In the genomic region with DNA sequence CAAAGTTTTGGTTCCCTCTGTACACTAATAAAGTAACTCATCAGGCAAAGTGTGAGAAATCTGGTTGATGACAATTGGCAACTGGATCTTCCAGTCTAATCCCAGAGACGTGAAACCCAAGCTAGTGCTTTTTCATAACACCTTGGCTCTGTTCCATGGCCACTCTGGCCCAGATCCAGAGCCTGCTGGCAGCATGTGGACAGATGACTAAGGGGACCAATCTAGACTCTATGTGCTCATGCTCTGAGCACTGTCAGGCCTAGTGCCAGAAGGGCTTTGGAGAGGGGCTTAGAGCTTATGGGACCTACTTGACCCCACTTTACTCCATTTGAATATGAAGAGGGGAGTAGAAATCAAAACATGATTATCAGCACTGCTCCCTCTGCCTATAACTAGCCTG, we compare ENCODE assay signal across 7 mouse cellular contexts. TPM values are rescaled to one million over a fixed set of nuclear protein-coding genes. Genes with fewer than 3 reads are reported as not detected.
DNase-seq lines count a peak whose midpoint lies in the region; ATAC-seq and TF ChIP-seq lines count a peak whose summit lies in the region.

No protein-coding gene starts in this region.

- peak overlapping the region; percentile 34; the same call in 1 of the 2 replicates for H3K27ac ChIP-seq in bone marrow macrophage, adult 2 months (ENCODE audit: insufficient read depth, low read depth, low read length)
- H3K27ac ChIP-seq in midbrain, embryonic 16.5 days (ENCODE audit: low read length) = no peak overlapping the region
- 0 out of 2 replicates have a peak overlapping the region, but pooled peaks have one; percentile 9 for H3K27ac ChIP-seq in stomach, postnatal 0 days (replicated peaks)

- CTCF ChIA-PET in Patski (lab: Charles Lee) = interaction anchor here (1.0 to 1.7 kb wide), 2 partner anchors 10 to 74 kb away, joined by 3 to 5 read pairs; no protein-coding TSS in a partner anchor

- H3K9ac ChIP-seq in midbrain, embryonic 16.5 days (ENCODE audit: low read depth, low read length) = no peak overlapping the region
- H3K9ac ChIP-seq in stomach, postnatal 0 days (ENCODE audit: low read length) = no peak overlapping the region

- 44% methylated on average over 1 of the region's 1 CpGs for WGBS in midbrain, embryonic 16.5 days
- 4% methylated on average over 1 of the region's 1 CpGs for WGBS in stomach, postnatal 0 days

- no peak for TF ChIP-seq POLR2A in bone marrow macrophage, adult 2 months (IDR thresholded peaks at IDR 0.05; ENCODE audit: borderline replicate concordance, low read depth, low read length)

- peaks cover 25% of the 10 kb centered on the region for H3K4me1 ChIP-seq in bone marrow macrophage, adult 2 months (ENCODE audit: control insufficient read depth, insufficient read depth, low read length)
- no peaks in the 10 kb centered on the region for H3K4me1 ChIP-seq in midbrain, embryonic 16.5 days (ENCODE audit: control insufficient read depth, insufficient read depth, low read length)
- H3K4me1 ChIP-seq in stomach, postnatal 0 days (replicated peaks; ENCODE audit: control insufficient read depth, insufficient read depth) = 0 out of 2 replicates have a peak, but pooled peaks cover 3% of the 10 kb centered on the region

- peak; percentile 91 for DNase-seq in Patski (ENCODE audit: low read depth, low spot score)
- peak; percentile 59 to 85 for DNase-seq in frontal cortex, adult 2 months (ENCODE audit: extremely low spot score in 1 of 2, low spot score in 1 of 2)
- DNase-seq in heart, postnatal 4 days = peak; percentile 98
- peak; percentile 75 to 76 for DNase-seq in left cerebral cortex, adult 18-20 months (ENCODE audit: low spot score in 2 of 2)
- peak; percentile 87 for DNase-seq in stomach, postnatal 0 days (ENCODE audit: low spot score)

- POLR2A ChIA-PET in Patski (lab: Charles Lee) = no interaction called here

- peak; percentile 71 for ATAC-seq in Patski
- peak; percentile 76; the same call in 1 of the 2 replicates for ATAC-seq in midbrain, embryonic 16.5 days
- ATAC-seq in stomach, postnatal 0 days (ENCODE audit: low FRiP score, low TSS enrichment) = peak; percentile 80; the same call in 1 of the 2 replicates

- H3K4me3 ChIP-seq in bone marrow macrophage, adult 2 months (ENCODE audit: insufficient read depth, low read length) = no peak overlapping the region
- H3K4me3 ChIP-seq in midbrain, embryonic 16.5 days (ENCODE audit: low read depth, low read length) = no peak overlapping the region
- no peak overlapping the region for H3K4me3 ChIP-seq in stomach, postnatal 0 days (ENCODE audit: low read depth, low read length)

- no peak for TF ChIP-seq EP300 in stomach, postnatal 0 days (optimal IDR thresholded peaks at IDR 0.05)

- H3K36me3 ChIP-seq in midbrain, embryonic 16.5 days (ENCODE audit: control insufficient read depth, insufficient read depth, low read length) = peaks cover 8% of the 10 kb centered on the region; the same call in 1 of the 2 replicates
- H3K36me3 ChIP-seq in stomach, postnatal 0 days (ENCODE audit: control insufficient read depth, insufficient read depth, low read length) = 0 out of 2 replicates have a peak, but pooled peaks cover 2% of the 10 kb centered on the region

- no peak for TF ChIP-seq CTCF in Patski (IDR thresholded peaks at IDR 0.05)
- no peak for TF ChIP-seq CTCF in bone marrow macrophage, adult 2 months (IDR thresholded peaks at IDR 0.05; ENCODE audit: low read depth, low read length)
- no peak for TF ChIP-seq CTCF in stomach, postnatal 0 days (IDR thresholded peaks at IDR 0.05; ENCODE audit: low read depth)

- no peaks in the 10 kb centered on the region for H3K27me3 ChIP-seq in Patski
- H3K27me3 ChIP-seq in midbrain, embryonic 16.5 days (ENCODE audit: control insufficient read depth, insufficient read depth, low read depth, low read length) = no peaks in the 10 kb centered on the region
- H3K27me3 ChIP-seq in stomach, postnatal 0 days (ENCODE audit: control insufficient read depth, insufficient read depth, low read length) = no peaks in the 10 kb centered on the region

- H3K4me2 ChIP-seq in midbrain, embryonic 16.5 days (ENCODE audit: low read length) = no peak overlapping the region
- H3K4me2 ChIP-seq in stomach, postnatal 0 days (replicated peaks; ENCODE audit: low read depth) = no peak overlapping the region

- no peaks in the 10 kb centered on the region for H3K9me3 ChIP-seq in midbrain, embryonic 16.5 days (replicated peaks; ENCODE audit: control insufficient read depth, low read length, poor library complexity, severe bottlenecking)
- H3K9me3 ChIP-seq in stomach, postnatal 0 days (ENCODE audit: control insufficient read depth, low read length) = no peaks in the 10 kb centered on the region

- in situ Hi-C loops in Patski (cut with MboI; ENCODE audit: low pct_unique_long_range_greater_than_20kb) = loop anchor here (5.0 kb wide), 1 partner anchor 80 kb away; no protein-coding TSS in a partner anchor

RNA-seq across cellular contexts. Expression of a gene that starts 36.1 kb away (rescaled TPM):
- polyA plus RNA-seq in Patski (2021) = 28.1 TPM
- polyA plus RNA-seq in bone marrow macrophage, adult 2 months (2012; ENCODE audit: insufficient read depth, insufficient read length, missing spikeins) = 30.7 and 32.2 TPM in 2 replicates
- polyA plus RNA-seq in frontal cortex, adult 2 months (2012; rRNA removed) = 40.9 and 43.0 TPM in 2 replicates
- total RNA-seq in heart, postnatal 4 days (2021) = 10 to 100 TPM; 29.3 to 30.7 TPM
- total RNA-seq in left cerebral cortex, adult 18-20 months (2021) = 10 to 100 TPM; 37.0 to 37.9 TPM
- 87.3 and 89.3 TPM in 2 replicates for polyA plus RNA-seq in midbrain, embryonic 16.5 days (2015; fragmentation: Nextera tagmentation; extraction: Ambion mirVana)
- polyA plus RNA-seq in stomach, postnatal 0 days (2015; fragmentation: Nextera tagmentation; extraction: Ambion mirVana) = 59.5 and 60.9 TPM in 2 replicates

RNA-seq across cellular contexts. Expression of a gene that starts 57.7 kb away (rescaled TPM):
- 11.9 TPM for polyA plus RNA-seq in Patski (2021)
- 8.8 and 8.9 TPM in 2 replicates for polyA plus RNA-seq in bone marrow macrophage, adult 2 months (2012; ENCODE audit: insufficient read depth, insufficient read length, missing spikeins)
- 6.8 and 8.0 TPM in 2 replicates for polyA plus RNA-seq in frontal cortex, adult 2 months (2012; rRNA removed)
- 10 to 100 TPM; 19.9 to 21.9 TPM for total RNA-seq in heart, postnatal 4 days (2021)
- 10 to 100 TPM; 12.3 to 12.8 TPM for total RNA-seq in left cerebral cortex, adult 18-20 months (2021)
- 10.5 and 12.2 TPM in 2 replicates for polyA plus RNA-seq in midbrain, embryonic 16.5 days (2015; fragmentation: Nextera tagmentation; extraction: Ambion mirVana)
- polyA plus RNA-seq in stomach, postnatal 0 days (2015; fragmentation: Nextera tagmentation; extraction: Ambion mirVana) = 6.8 and 7.9 TPM in 2 replicates
